Mouse (Mus musculus) left cerebral cortex, adult 11 months (tissue): ENCODE measurements around the gene Hist2h2aa2.
A peak's percentile ranks its signal among the peaks of the same experiment; 100 is the strongest.
"Not testable (repeated sequence)": the region's sequence is repeated elsewhere in the genome, so short reads cannot be mapped to it uniquely, and the experiment has no call there.

Experiments used
- DNase-seq: peaks from one replicate; pipeline ENCODE4 v3.0.0; 2022; ENCODE audit warnings: low spot score

Hist2h2aa2 gene

GRCm38 (mm10) chr3:96236834-96237334 lies 3.2 kb downstream of the Hist2h2aa2 start:
- DNase-seq, result no peak

DNA sequence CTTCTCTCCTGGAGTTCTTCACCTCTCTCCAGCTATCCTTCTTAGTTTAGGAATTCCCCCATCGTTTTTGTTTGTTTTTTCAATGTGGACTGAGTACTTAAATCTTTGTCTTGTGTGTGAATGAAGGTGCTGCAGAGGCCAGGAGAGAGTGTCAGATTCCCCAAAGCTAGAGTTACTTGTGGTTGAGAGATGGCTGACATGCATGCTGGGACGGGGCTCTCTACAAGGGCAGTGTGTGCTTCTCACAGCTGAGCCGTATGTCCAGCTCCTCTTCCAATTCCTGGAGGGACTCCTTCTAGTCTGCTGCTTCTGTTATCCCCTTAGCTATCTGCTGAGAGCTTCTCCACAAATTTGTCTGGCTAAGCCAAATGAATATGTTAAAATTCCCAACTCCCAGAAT lies 4.2 kb downstream of the Hist2h2aa2 start:
- DNase-seq, result no peak

- DNase-seq, result no peak
Observed at GRCm38 (mm10) chr3:96234914-96235313, 5.2 kb downstream of the Hist2h2aa2 start.

GRCm38 (mm10) chr3:96231758-96232120 lies 8.3 kb downstream of the Hist2h2aa2 start:
- no peak for DNase-seq

GRCm38 (mm10) chr3:96230910-96231757 lies 8.9 kb downstream of the Hist2h2aa2 start:
- no peak for DNase-seq

DNA sequence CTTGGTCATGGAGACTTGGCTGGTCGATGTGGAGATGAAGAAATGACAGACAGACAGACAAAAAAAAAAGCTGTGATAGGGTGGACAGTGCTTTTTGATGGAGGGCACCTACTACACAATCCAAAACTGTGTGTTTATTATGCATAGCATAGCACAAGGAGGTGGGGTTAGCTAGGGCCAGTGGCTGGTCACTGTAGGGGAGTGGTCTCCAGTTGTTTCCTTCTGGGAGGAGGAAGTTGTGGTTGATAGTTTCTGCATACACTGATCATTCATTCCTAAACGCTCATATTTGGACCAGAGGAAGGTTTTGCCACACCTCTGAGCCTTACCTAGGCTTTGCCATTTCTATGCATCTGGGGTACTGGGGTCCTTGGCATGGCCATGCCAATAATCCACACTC lies 9.7 kb downstream of the Hist2h2aa2 start:
- DNase-seq, result no peak

DNA sequence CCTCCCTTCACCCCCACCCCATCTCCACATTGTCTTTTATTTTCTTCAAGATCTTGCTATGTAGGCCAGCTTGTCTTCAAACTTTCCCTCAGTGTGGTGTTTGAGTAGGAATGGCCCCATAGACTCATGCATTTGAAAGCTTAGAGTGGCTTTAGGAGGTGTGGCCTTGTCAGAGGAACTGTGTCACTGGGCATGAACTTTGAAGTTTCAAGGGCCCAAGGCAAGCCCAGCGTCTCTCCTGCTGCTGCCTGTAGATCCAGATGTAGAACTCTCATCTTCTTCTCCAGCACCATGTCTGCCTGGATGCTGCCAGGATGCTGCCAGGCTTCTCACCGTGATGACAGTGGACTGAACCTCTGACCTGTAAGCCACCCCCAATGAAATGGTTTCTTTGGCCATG lies 11.2 kb downstream of the Hist2h2aa2 start:
- DNase-seq, result no peak

DNA sequence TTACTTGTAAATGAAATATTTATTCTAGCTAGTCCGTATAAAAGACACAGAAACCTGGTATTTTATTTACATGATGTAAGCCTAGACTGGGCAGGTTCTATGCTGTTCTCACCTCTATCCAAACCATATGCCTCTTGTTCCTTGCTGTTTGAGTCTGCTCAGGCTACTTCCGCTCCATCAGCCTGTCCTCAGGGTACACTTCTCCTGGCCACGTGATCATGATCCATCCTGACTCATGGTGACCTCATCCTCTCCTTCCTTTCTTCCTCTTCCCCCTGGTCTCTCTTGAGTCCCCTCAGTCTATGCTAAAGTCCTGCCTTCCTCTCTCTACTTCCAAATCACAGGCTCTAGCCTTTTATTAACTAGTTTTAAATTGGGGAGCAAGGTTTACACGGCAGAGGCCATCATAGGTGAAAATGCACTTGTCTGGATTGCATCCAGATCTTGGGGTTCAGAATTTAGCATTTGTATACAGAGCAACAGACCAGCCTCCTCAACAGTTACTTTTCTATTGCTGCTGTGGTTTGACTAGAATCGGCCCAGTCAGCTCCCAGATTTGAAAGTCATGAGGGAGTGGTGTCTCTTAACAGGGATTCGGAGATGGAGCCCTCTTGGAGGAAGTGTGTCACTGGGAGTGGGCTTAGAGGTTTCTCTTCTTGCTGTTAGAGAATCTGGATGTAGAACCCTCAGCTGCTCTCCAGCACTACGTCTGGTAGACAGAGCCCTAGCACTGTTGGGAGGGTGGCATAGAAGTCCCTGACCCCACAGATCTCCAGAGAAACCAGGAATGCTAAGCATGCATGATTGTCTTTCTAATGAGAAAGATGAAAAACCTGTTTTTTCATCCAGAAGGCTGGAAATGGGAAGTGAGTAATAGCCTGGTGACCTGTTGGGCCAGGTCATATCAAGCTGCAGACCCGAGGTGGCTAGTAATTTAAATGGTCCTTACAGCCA lies 13.1 kb downstream of the Hist2h2aa2 start:
- DNase-seq, result no peak

GRCm38 (mm10) chr3:96225421-96225820 lies 14.7 kb downstream of the Hist2h2aa2 start:
- DNase-seq, result no peak

DNA sequence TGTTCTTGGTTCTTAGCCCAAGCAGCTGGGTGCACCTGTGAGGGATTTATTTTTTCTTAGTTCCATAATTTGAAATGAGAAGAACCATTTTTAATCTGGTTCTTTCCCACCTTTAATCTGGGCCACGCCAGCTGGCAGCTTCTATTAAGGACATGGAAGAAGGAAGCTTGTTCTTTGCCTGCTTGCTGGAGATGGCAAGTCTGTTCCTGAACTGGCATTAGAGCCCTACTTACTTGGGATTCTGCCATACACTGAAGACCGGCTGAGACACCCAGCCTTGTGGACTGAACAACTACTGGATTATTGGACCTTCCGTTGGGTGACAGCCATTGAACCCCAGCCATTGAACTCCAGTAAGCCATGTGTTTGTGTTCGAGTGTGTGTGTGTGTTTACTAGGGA lies 17.3 kb downstream of the Hist2h2aa2 start:
- DNase-seq, result no peak

GRCm38 (mm10) chr3:96221640-96222038 lies 18.4 kb downstream of the Hist2h2aa2 start:
- DNase-seq, result no peak

GRCm38 (mm10) chr3:96220765-96221639 lies 19.1 kb downstream of the Hist2h2aa2 start, which contains the start of the genes Hist2h2ac and Hist2h2be:
Hist2h2ac (minus strand) TSS chr3:96220880.
Hist2h2be (plus strand) TSS chr3:96221119.
- DNase-seq, result peak; percentile 88

- not testable (repeated sequence) for DNase-seq
Observed at GRCm38 (mm10) chr3:96220131-96220764, 19.8 kb downstream of the Hist2h2aa2 start.

DNA sequence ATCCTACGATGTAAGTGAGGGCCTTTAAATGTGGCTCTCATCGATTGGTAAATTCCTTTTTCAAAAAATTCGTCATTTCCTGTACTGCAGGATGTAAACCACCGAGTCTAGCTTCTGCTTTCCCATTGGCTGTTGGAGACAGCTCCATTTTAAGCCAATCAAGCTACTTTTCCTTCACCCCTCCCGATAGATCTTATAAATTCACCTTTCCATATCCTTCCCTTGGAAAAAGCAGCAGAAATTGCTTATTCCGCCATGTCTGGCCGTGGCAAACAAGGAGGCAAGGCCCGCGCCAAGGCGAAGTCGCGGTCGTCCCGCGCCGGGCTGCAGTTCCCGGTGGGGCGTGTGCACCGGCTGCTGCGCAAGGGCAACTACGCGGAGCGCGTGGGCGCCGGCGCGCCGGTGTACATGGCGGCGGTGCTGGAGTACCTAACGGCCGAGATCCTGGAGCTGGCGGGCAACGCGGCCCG lies 20.4 kb downstream of the Hist2h2aa2 start, which contains the start of the genes Bola1 and Hist2h2ab:
TSS of gene Bola1 (minus strand) at position 49 of the 470 bp plus-strand sequence.
TSS of gene Hist2h2ab (plus strand) at position 205 of the 470 bp plus-strand sequence.
- peak; percentile 83 for DNase-seq

- no peak for DNase-seq
Observed at GRCm38 (mm10) chr3:96219191-96219641, 20.9 kb downstream of the Hist2h2aa2 start.

DNA sequence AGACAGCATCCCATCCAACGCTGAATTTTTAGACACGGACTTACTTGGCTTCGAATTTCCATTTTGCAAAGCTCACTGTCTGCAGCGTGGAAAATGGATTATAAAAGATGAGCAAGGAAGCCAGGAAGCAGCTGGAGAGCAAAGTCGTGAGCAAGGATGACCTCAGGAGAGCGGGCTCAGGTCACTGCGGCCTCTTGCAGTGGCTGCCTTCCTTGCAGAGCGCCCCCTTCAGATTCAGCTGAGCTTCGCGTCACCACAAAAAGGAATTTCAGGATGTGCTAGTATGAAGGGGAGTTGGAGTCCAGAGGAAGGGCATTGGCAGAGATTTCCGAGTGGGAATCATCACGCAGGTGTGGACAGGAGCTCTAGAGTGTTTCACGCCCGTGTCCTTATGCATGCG lies 30.8 kb downstream of the Hist2h2aa2 start:
- DNase-seq, result no peak

DNA sequence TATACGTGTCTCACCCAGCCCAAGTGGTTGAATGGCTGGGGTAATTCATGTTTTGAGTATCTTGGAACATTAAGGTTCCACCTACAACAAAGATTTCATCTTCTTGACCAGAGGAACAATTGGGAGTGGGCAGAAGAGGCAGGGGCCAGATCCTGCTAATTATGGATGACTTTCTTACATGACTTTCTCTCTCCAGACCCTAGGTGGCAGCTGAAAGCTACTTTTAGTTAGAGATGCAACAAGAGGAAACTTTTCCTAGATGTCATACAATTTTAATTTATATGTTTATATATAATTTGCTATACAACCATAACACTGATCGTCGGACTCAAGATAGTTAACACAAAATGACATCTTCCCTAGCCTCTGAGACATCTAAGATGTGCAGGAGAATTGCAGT lies 32.3 kb downstream of the Hist2h2aa2 start:
- no peak for DNase-seq

- DNase-seq, result no peak
Observed at GRCm38 (mm10) chr3:96199731-96200130, 40.3 kb downstream of the Hist2h2aa2 start.

DNA sequence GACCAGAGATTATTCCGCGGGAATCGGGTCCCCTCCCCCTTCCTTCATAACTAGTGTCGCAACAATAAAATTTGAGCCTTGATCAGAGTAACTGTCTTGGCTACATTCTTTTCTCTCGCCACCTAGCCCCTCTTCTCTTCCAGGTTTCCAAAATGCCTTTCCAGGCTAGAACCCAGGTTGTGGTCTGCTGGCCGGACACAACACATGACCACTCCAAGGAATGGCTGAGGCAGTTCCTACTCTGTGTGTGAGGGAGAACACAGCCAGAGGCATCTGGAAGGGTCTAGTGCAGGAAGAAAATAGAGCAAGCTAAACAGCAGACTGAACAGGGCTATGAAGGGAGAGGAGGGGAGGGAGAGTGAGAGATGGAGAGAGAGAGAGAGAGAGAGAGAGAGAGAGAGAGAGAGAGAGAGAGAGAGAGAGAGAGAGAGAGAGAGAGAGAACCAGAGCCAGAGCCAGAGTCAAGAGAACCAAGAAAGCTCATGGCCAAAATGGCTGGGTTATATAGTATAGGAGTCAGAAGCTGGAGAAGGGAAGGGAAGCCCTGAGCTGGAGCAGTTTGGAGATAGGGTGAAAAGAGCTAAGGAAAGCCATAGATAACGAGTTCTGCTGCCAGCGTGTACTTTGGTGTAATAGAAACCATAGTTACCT lies 41.4 kb downstream of the Hist2h2aa2 start:
- DNase-seq, result not testable (repeated sequence)

DNA sequence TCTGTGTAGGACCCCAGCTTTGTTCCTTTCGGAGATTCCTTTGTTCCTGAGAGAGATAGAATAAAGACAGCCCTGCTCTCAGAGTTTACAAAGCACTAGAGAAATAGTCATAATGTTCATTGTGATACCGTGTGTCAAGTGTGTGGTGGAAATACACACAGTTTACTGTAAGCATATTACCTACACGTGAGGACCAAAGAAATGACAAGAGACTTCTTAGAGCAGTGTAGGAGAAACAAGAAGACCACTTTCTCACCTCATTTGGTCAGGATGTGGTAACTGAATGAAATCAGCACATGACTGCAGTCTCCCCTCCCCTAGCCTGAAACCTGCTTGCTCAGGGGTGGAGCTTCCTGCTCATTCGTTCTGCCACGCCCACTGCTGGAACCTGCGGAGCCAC lies 41.9 kb downstream of the Hist2h2aa2 start:
- DNase-seq, result no peak
